Mouse (Mus musculus) small intestine, adult 2 months (tissue): ENCODE measurements around the gene Ntm. TPM values are rescaled to one million over a fixed set of nuclear protein-coding genes. Genes with fewer than 3 reads are reported as not detected.

Source experiments
- H3K27ac ChIP-seq: fragments of 200-500 bp; 2 replicates; pipeline ENCODE4 v1.5.1; 2012; ENCODE audit warnings: low read depth, low read length, control low read depth, inconsistent platforms; ENCODE audit not compliant: insufficient read depth
- H3K27me3 ChIP-seq: fragments of 200-500 bp; 2 replicates; pipeline ENCODE4 v1.6.1; 2012; ENCODE audit warnings: mild to moderate bottlenecking, moderate library complexity, low read length, inconsistent platforms; ENCODE audit not compliant: control insufficient read depth, insufficient read depth
- H3K36me3 ChIP-seq: fragments of 200-500 bp; 2 replicates; pipeline ENCODE4 v1.6.1; 2012; ENCODE audit warnings: mild to moderate bottlenecking, low read length, control low read depth, inconsistent platforms; ENCODE audit not compliant: control insufficient read depth, insufficient read depth
- H3K4me1 ChIP-seq: fragments of 200-500 bp; 2 replicates; pipeline ENCODE4 v1.6.1; 2012; ENCODE audit warnings: low read length, inconsistent platforms, mixed read lengths; ENCODE audit not compliant: control insufficient read depth, insufficient read depth, insufficient read length
- H3K4me3 ChIP-seq: fragments of 200-500 bp; 2 replicates; pipeline ENCODE4 v1.5.1; 2012; ENCODE audit warnings: low read depth, mild to moderate bottlenecking, control low read depth, inconsistent platforms, low read length, moderate library complexity
- CTCF ChIP-seq: fragments of 200-500 bp; IDR thresholded peaks from 2 replicates; pipeline ENCODE4 v1.5.1; 2012; ENCODE audit warnings: low read depth, mild to moderate bottlenecking, control low read depth, inconsistent platforms, low read length, moderate library complexity, mixed read lengths; ENCODE audit not compliant: insufficient replicate concordance, insufficient read length; ENCODE audit errors: extremely low read depth
- POLR2A ChIP-seq: fragments of 200-500 bp; IDR thresholded peaks from 2 replicates; pipeline ENCODE4 v1.6.1; 2012; ENCODE audit warnings: low read depth, mild to moderate bottlenecking, control low read depth, inconsistent platforms, low read length, moderate library complexity
- WGBS: fragments of 180-500 bp; shearing (Covaris S2); methylation state at CpG from one replicate; pipeline ENCODE4 v1.1.7; 2018; 5-methylcytosine and 5-hydroxymethylcytosine counted together
- polyA plus RNA-seq: library from polyadenylated mRNA; depleted of rRNA; stranded (reverse); fragments of >200 nt; gene quantifications from 2 replicates; pipeline ENCODE4 v1.2.3, GENCODE M21; 2012

Gene Ntm
- polyA plus RNA-seq, 1 experiment = 0.10 TPM

DNA sequence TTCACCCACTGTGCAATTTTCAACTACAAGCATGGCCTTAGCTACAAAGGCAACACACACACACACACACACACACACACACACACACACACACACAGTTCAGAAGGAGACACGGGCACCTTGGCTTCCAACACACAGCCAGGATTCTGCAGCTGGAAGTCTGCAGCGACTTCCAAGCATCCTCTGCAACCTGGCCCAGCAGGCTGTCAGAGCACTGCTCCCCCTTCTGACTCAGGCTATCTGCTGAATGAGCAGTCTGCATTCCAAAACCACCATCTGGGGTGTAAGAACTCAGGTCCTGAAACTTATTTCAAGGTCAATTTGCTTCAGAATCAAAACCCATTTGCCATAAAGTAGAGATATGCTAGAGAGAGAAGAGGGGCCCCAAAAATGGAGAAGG is 246.1 kb downstream of the Ntm start:
- TF ChIP-seq CTCF (no peak), POLR2A (no peak)
- Histone ChIP-seq H3K4me1 (no peaks in the 10 kb centered on the region), H3K27ac (no peak overlapping the region), H3K4me3 (no peak overlapping the region), H3K27me3 (no peaks in the 10 kb centered on the region), H3K36me3 (no peaks in the 10 kb centered on the region)
- 51% methylated on average over 2 of the region's 2 CpGs for WGBS

DNA sequence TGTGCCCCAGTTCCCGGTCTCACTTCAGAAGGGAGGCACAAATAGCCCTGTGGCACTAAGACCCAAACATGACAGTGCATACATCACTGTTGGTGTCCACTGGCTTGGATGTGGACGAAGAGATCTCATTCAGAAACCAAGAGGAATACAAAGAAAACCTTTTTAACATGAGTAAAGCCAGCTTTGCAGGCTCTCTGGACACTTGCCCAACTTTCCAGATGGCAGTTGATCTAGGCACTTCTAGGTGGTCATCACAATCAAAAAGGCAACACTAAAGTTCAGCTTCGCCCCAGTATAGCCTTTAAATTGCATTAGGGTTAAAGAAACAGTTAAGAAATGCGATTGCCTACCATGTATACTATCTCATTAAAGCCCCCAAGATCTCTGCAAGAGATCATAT is 264.7 kb downstream of the Ntm start:
- Histone ChIP-seq H3K4me3 (no peak overlapping the region), H3K4me1 (no peaks in the 10 kb centered on the region), H3K27me3 (no peaks in the 10 kb centered on the region), H3K36me3 (no peaks in the 10 kb centered on the region), H3K27ac (no peak overlapping the region)
- WGBS = 73% methylated on average over 4 of the region's 4 CpGs
- TF ChIP-seq POLR2A (no peak), CTCF (no peak)

DNA sequence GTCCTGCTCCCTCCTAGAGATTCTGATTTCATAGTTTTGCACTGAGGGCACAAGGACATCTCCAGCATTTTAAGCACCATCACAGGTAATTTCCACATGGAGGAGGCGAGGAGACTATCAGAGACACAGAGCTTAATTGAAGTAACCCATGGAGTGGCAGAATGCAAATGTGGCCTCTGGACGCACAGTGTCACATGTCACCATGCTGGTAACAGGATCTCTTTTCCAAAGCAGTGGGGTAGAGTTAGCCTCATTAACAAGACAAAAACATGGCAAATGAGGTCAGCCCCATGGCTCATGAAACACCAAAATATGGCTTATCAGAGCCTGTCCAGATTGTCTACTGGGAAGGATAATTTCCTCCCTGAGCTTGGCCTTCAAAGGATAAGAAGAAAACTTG is 268.8 kb downstream of the Ntm start:
- TF ChIP-seq CTCF = no peak
- TF ChIP-seq POLR2A = no peak
- H3K4me3 ChIP-seq = no peak overlapping the region
- 71% methylated on average over 2 of the region's 2 CpGs for WGBS

DNA sequence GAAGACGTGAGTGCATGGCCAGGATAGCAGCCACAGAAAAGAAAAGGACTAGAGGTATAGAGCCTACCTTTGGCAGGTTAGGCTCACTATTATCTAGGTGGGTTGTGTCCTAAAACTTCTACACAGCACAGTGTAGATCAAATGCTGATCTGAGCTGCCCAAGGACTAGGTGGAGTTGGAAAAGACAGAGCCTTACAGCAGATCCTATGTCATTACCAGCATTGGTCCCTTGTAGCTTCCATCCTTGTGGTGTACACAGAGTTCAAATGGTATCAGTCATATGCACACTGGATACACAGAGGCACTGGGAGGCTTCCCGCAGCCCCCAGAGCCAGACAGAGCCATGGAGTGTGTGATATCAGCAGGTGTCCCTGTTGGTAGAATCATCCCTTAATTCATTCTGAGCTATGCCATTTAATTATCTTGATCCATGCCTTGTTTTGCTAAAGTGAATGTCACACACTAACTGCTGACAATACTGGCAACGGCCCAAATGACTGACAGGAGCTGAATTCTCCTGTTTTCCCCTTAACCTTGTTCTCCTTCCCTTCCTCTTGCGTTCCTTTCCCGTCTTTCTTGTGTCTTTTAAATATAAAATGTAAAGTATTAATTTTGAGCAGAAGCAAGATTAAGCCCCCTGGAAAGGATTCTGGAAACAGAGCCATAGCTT is 271.6 kb downstream of the Ntm start:
- WGBS = 74% methylated on average over 5 of the region's 5 CpGs
- TF ChIP-seq CTCF = no peak
- TF ChIP-seq POLR2A = no peak

More for the DNA sequence above, 268.8 kb downstream of the Ntm start:
- no peak overlapping the region for H3K27ac ChIP-seq
- no peaks in the 10 kb centered on the region for H3K27me3 ChIP-seq
- no peaks in the 10 kb centered on the region for H3K4me1 ChIP-seq
- no peaks in the 10 kb centered on the region for H3K36me3 ChIP-seq

DNA sequence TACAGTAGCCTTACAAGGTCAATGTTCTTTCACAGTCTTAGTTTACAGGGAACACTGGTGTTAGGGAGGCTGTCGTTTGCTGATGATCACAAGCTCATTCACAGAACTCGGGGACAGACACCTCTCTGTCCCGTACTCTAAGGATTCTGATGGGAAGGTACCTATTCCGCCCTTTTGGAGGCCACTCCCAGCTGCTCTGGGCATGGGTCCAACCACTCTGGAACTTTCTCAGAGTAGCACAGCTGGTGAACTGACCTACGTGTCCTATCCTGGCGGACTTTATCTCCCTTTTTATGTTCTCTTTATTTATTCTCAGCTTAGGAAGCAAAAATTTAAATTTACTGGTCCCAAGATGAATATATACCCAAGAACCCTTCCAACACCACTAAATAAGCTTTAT is 280.7 kb downstream of the Ntm start:
- WGBS = 53% methylated on average over 6 of the region's 6 CpGs
- Histone ChIP-seq H3K4me3 (no peak overlapping the region), H3K4me1 (no peaks in the 10 kb centered on the region), H3K27ac (no peak overlapping the region), H3K27me3 (no peaks in the 10 kb centered on the region), H3K36me3 (no peaks in the 10 kb centered on the region)
- TF ChIP-seq CTCF (no peak), POLR2A (no peak)

More for the DNA sequence above, 271.6 kb downstream of the Ntm start:
- H3K4me3 ChIP-seq = no peak overlapping the region
- H3K4me1 ChIP-seq = no peaks in the 10 kb centered on the region
- no peaks in the 10 kb centered on the region for H3K27me3 ChIP-seq
- H3K27ac ChIP-seq = no peak overlapping the region
- no peaks in the 10 kb centered on the region for H3K36me3 ChIP-seq

DNA sequence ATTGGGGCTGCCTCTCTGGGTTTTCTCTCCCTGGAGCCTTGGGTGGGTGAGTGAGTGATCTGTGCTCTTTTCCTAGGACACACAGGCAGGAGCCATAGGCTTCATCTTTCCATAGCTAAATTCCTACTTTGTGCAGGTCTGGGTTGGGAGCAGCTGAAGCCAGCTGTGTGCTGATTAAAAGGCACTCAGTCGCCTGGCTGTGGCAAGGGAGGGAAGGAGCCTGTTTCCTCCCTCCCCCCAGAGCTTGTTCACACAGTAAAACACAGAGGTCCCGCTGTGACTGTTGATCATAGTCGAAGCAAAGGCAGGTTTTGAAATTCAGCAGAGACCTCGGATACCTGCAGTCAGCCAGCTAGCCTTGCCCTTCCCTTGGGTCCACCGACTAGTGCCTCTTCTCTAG is 282.3 kb downstream of the Ntm start:
- Histone ChIP-seq H3K27me3 (no peaks in the 10 kb centered on the region), H3K36me3 (no peaks in the 10 kb centered on the region), H3K4me1 (no peaks in the 10 kb centered on the region), H3K4me3 (no peak overlapping the region), H3K27ac (no peak overlapping the region)
- 16% methylated on average over 5 of the region's 5 CpGs for WGBS
- TF ChIP-seq CTCF (no peak), POLR2A (no peak)

DNA sequence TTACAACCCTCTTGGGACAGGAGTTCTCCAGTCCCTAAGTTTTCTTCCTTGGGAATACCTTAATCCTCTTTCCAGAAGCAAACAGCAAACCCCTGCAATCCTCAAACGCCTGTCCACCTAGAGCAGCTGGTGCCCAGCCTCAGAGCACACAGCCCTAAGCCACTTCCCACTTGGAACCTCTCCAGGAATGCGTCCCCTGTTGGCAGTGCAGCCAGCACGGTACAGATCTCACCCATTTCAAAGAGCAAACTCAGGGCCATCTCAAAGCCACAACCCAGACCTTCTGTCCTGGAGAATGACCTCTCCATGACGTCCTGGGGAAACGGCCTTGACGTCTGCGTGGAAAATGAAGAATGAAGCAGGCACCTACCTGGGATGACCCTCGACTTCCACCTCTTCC is 289.0 kb downstream of the Ntm start:
- no peaks in the 10 kb centered on the region for H3K4me1 ChIP-seq
- WGBS = 51% methylated on average over 8 of the region's 8 CpGs
- TF ChIP-seq POLR2A = no peak
- TF ChIP-seq CTCF = no peak

More for the DNA sequence above, 289.0 kb downstream of the Ntm start:
- Histone ChIP-seq H3K36me3 (no peaks in the 10 kb centered on the region), H3K27me3 (no peaks in the 10 kb centered on the region), H3K4me3 (no peak overlapping the region), H3K27ac (no peak overlapping the region)
